Mouse (Mus musculus): ENCODE measurements around the gene Zfp36l3. TPM values are rescaled to one million over a fixed set of nuclear protein-coding genes. Genes with fewer than 3 reads are reported as not detected.
"Not testable (repeated sequence)": the region's sequence is repeated elsewhere in the genome, so short reads cannot be mapped to it uniquely, and the experiment has no call there.

Gene Zfp36l3
- polyA plus RNA-seq (2015; fragmentation: Nextera tagmentation; extraction: Ambion mirVana): not detected in 2 replicates

GRCm38 (mm10) chrX:53776276-53776675, at the start of gene Zfp36l3:
Gene Zfp36l3, minus strand, starts transcription at chrX:53776394.
- Histone ChIP-seq H3K36me3 (no peaks in the 10 kb centered on the region), H3K27ac (no peak within 1 kb of the TSS), H3K27me3 (no peaks in the 10 kb centered on the region), H3K4me3 (no peak within 1 kb of the TSS), H3K9ac (no peak within 1 kb of the TSS), H3K4me2 (no peak within 1 kb of the TSS), H3K4me1 (replicated peaks) (no peaks in the 10 kb centered on the region), H3K9me3 (replicated peaks) (no peaks in the 10 kb centered on the region)
- no peak for ATAC-seq (replicated peaks; ENCODE audit: insufficient number of reproducible peaks, insufficient read depth, low FRiP score, low read depth)
- 81% methylated on average over 12 of the region's 12 CpGs for WGBS

GRCm38 (mm10) chrX:53799074-53799473, 22.9 kb upstream of the Zfp36l3 start:
- Histone ChIP-seq H3K4me1 (replicated peaks) (no peaks in the 10 kb centered on the region), H3K9me3 (replicated peaks) (no peaks in the 10 kb centered on the region), H3K4me2 (no peak overlapping the region), H3K4me3 (no peak overlapping the region), H3K9ac (no peak overlapping the region), H3K27me3 (no peaks in the 10 kb centered on the region), H3K27ac (no peak overlapping the region), H3K36me3 (no peaks in the 10 kb centered on the region)
- no peak for ATAC-seq (replicated peaks; ENCODE audit: insufficient number of reproducible peaks, insufficient read depth, low FRiP score, low read depth)
- 39% methylated on average over 3 of the region's 3 CpGs for WGBS

- H3K4me3 ChIP-seq; ATAC-seq (replicated peaks; ENCODE audit: insufficient number of reproducible peaks, insufficient read depth, low FRiP score, low read depth); H3K9me3 ChIP-seq (replicated peaks); H3K4me2 ChIP-seq; H3K36me3 ChIP-seq; H3K4me1 ChIP-seq (replicated peaks); H3K27me3 ChIP-seq; H3K9ac ChIP-seq; H3K27ac ChIP-seq: not testable (repeated sequence)
- WGBS: 69% methylated on average over 11 of the region's 11 CpGs
These were observed 21.3 kb upstream of the Zfp36l3 start, which contains the start of gene Xlr for GRCm38 (mm10) chrX:53797519-53797918. Gene Xlr, minus strand, starts transcription at chrX:53797706.

- no peak for ATAC-seq (replicated peaks; ENCODE audit: insufficient number of reproducible peaks, insufficient read depth, low FRiP score, low read depth)
- no peak within 1 kb of the TSS for H3K27ac ChIP-seq
- 92% methylated on average over 16 of the region's 16 CpGs for WGBS
- H3K4me1 ChIP-seq (replicated peaks): no peaks in the 10 kb centered on the region
- no peaks in the 10 kb centered on the region for H3K36me3 ChIP-seq
- H3K4me2 ChIP-seq: no peak within 1 kb of the TSS
- no peaks in the 10 kb centered on the region; the same call in 1 of the 2 replicates for H3K9me3 ChIP-seq (replicated peaks)
- no peak within 1 kb of the TSS for H3K9ac ChIP-seq
- no peak within 1 kb of the TSS for H3K4me3 ChIP-seq
- H3K27me3 ChIP-seq: no peaks in the 10 kb centered on the region
These were observed 18.5 kb downstream of the Zfp36l3 start, which contains the start of gene 1700013H16Rik for GRCm38 (mm10) chrX:53757736-53758135. Gene 1700013H16Rik, minus strand, starts transcription at chrX:53757831.

- H3K27ac ChIP-seq: no peak overlapping the region
- H3K27me3 ChIP-seq: no peaks in the 10 kb centered on the region
- no peaks in the 10 kb centered on the region for H3K4me1 ChIP-seq (replicated peaks)
- H3K4me3 ChIP-seq: no peak overlapping the region
- no peaks in the 10 kb centered on the region; the same call in 1 of the 2 replicates for H3K9me3 ChIP-seq (replicated peaks)
- no peak overlapping the region for H3K4me2 ChIP-seq
- H3K9ac ChIP-seq: no peak overlapping the region
- WGBS: 82% methylated on average over 1 of the region's 1 CpGs
- no peak for ATAC-seq (replicated peaks; ENCODE audit: insufficient number of reproducible peaks, insufficient read depth, low FRiP score, low read depth)
- no peaks in the 10 kb centered on the region for H3K36me3 ChIP-seq
These were observed 23.3 kb downstream of the Zfp36l3 start for GRCm38 (mm10) chrX:53752851-53753250.

GRCm38 (mm10) chrX:53728967-53729366, 47.2 kb downstream of the Zfp36l3 start:
- no peaks in the 10 kb centered on the region for H3K36me3 ChIP-seq
- H3K9ac ChIP-seq: no peak overlapping the region
- no peak overlapping the region for H3K4me3 ChIP-seq
- H3K4me1 ChIP-seq (replicated peaks): no peaks in the 10 kb centered on the region
- no peaks in the 10 kb centered on the region for H3K9me3 ChIP-seq (replicated peaks)
- no peaks in the 10 kb centered on the region for H3K27me3 ChIP-seq
- no peak overlapping the region for H3K27ac ChIP-seq
- H3K4me2 ChIP-seq: no peak overlapping the region
- no peak for ATAC-seq (replicated peaks; ENCODE audit: insufficient number of reproducible peaks, insufficient read depth, low FRiP score, low read depth)
- 87% methylated on average over 2 of the region's 2 CpGs for WGBS

GRCm38 (mm10) chrX:53724596-53724995, 51.6 kb downstream of the Zfp36l3 start, which contains the start of gene 4930502E18Rik:
Gene 4930502E18Rik, plus strand, starts transcription at chrX:53724826.
- ATAC-seq (replicated peaks; ENCODE audit: insufficient number of reproducible peaks, insufficient read depth, low FRiP score, low read depth): no peak
- Histone ChIP-seq H3K4me1 (replicated peaks) (no peaks in the 10 kb centered on the region), H3K4me2 (no peak within 1 kb of the TSS), H3K27ac (no peak within 1 kb of the TSS), H3K27me3 (no peaks in the 10 kb centered on the region), H3K9me3 (replicated peaks) (no peaks in the 10 kb centered on the region), H3K9ac (no peak within 1 kb of the TSS), H3K4me3 (no peak within 1 kb of the TSS), H3K36me3 (no peaks in the 10 kb centered on the region)
- WGBS: 74% methylated on average over 11 of the region's 11 CpGs

Other genes with a start within 250 kb of the Zfp36l3 start
- 48.3 and 51.9 TPM in 2 replicates for gene Rtl8c, start 168.4 kb downstream of the Zfp36l3 start, polyA plus RNA-seq (2015; fragmentation: Nextera tagmentation; extraction: Ambion mirVana)
- not detected in 2 replicates for gene Gm14597, start 167.4 kb downstream of the Zfp36l3 start, polyA plus RNA-seq (2015; fragmentation: Nextera tagmentation; extraction: Ambion mirVana)
- 92.8 and 104 TPM in 2 replicates for gene Rtl8a, start 132.7 kb downstream of the Zfp36l3 start, polyA plus RNA-seq (2015; fragmentation: Nextera tagmentation; extraction: Ambion mirVana)
- gene Rtl8b, start 106.0 kb downstream of the Zfp36l3 start, polyA plus RNA-seq (2015; fragmentation: Nextera tagmentation; extraction: Ambion mirVana): 75.1 and 75.5 TPM in 2 replicates
- 0.30 and 0.53 TPM in 2 replicates for gene 4930502E18Rik, start 51.6 kb downstream of the Zfp36l3 start, polyA plus RNA-seq (2015; fragmentation: Nextera tagmentation; extraction: Ambion mirVana)
- gene 1700013H16Rik, start 18.6 kb downstream of the Zfp36l3 start, polyA plus RNA-seq (2015; fragmentation: Nextera tagmentation; extraction: Ambion mirVana): not detected in 2 replicates
- gene Xlr, start 21.3 kb upstream of the Zfp36l3 start, polyA plus RNA-seq (2015; fragmentation: Nextera tagmentation; extraction: Ambion mirVana): 2.7 and 4.7 TPM in 2 replicates